Mouse (Mus musculus): ENCODE measurements at regions not wholly inside any gene's neighbourhood (a gene's known extent, or its start where the extent isn't known, plus 50 kb on each side); places are given as distances from the start of the nearest gene placed in this dataset.

GRCm38 (mm10) chr1:88568447-88569053, 58.7 kb upstream of the Glrp1 start:
- DNase-seq (ENCODE audit: low spot score), result no peak
- ATAC-seq (ENCODE audit: extremely low read depth, insufficient number of reproducible peaks, low FRiP score, poor library complexity, severe bottlenecking), result no peak
- no peak overlapping the region for H3K4me3 ChIP-seq (ENCODE audit: low read depth, low read length)
- H3K9me3 ChIP-seq (replicated peaks), result peaks cover 8% of the 10 kb centered on the region
- no peaks in the 10 kb centered on the region; the same call in none of the 2 replicates for H3K27me3 ChIP-seq (ENCODE audit: insufficient read depth, low read length)
- peaks cover 2% of the 10 kb centered on the region; the same call in 1 of the 2 replicates for H3K4me1 ChIP-seq (ENCODE audit: insufficient read depth, low read depth, low read length)
- no peak for TF ChIP-seq GATA2 (IDR thresholded peaks at IDR 0.05; ENCODE audit: borderline replicate concordance, low read depth, low read length)
- no peak for TF ChIP-seq CTCF (IDR thresholded peaks at IDR 0.05; ENCODE audit: low read depth, low read length)
- TF ChIP-seq TAL1 (conservative IDR thresholded peaks at IDR 0.05; ENCODE audit: low read depth, low read length), result no peak
- no peak for TF ChIP-seq GATA1 (IDR thresholded peaks at IDR 0.05; ENCODE audit: borderline replicate concordance, low read length)
- no peak for TF ChIP-seq POLR2AphosphoS5 (IDR thresholded peaks at IDR 0.05; ENCODE audit: insufficient replicate concordance, low read depth, low read length)
- H3K36me3 ChIP-seq (replicated peaks), result no peaks in the 10 kb centered on the region

GRCm38 (mm10) chr1:88567198-88567597, 57.3 kb upstream of the Glrp1 start:
- peaks cover 5% of the 10 kb centered on the region for H3K9me3 ChIP-seq (replicated peaks)
- no peak for ATAC-seq (ENCODE audit: extremely low read depth, insufficient number of reproducible peaks, low FRiP score, poor library complexity, severe bottlenecking)

GRCm38 (mm10) chr1:88566426-88566825, 56.6 kb upstream of the Glrp1 start:
- TF ChIP-seq GATA2 (IDR thresholded peaks at IDR 0.05; ENCODE audit: borderline replicate concordance, low read depth, low read length) (no peak), GATA1 (IDR thresholded peaks at IDR 0.05; ENCODE audit: borderline replicate concordance, low read length) (no peak), POLR2AphosphoS5 (IDR thresholded peaks at IDR 0.05; ENCODE audit: insufficient replicate concordance, low read depth, low read length) (no peak), TAL1 (conservative IDR thresholded peaks at IDR 0.05; ENCODE audit: low read depth, low read length) (no peak), CTCF (IDR thresholded peaks at IDR 0.05; ENCODE audit: low read depth, low read length) (no peak)
- H3K4me3 ChIP-seq (ENCODE audit: low read depth, low read length), result no peak overlapping the region
- peaks cover 2% of the 10 kb centered on the region; the same call in 1 of the 2 replicates for H3K4me1 ChIP-seq (ENCODE audit: insufficient read depth, low read depth, low read length)
- H3K27me3 ChIP-seq (ENCODE audit: insufficient read depth, low read length), result no peaks in the 10 kb centered on the region; the same call in none of the 2 replicates
- ATAC-seq (ENCODE audit: extremely low read depth, insufficient number of reproducible peaks, low FRiP score, poor library complexity, severe bottlenecking), result no peak
- no peaks in the 10 kb centered on the region for H3K36me3 ChIP-seq (replicated peaks)
- H3K9me3 ChIP-seq (replicated peaks), result no peaks in the 10 kb centered on the region
- DNase-seq (ENCODE audit: low spot score), result no peak

More at GRCm38 (mm10) chr1:88567198-88567597, 57.3 kb upstream of the Glrp1 start:
- H3K4me1 ChIP-seq (ENCODE audit: insufficient read depth, low read depth, low read length), result peaks cover 2% of the 10 kb centered on the region; the same call in 1 of the 2 replicates
- H3K36me3 ChIP-seq (replicated peaks), result no peaks in the 10 kb centered on the region
- DNase-seq (ENCODE audit: low spot score), result no peak
- H3K4me3 ChIP-seq (ENCODE audit: low read depth, low read length), result no peak overlapping the region
- TF ChIP-seq GATA1 (IDR thresholded peaks at IDR 0.05; ENCODE audit: borderline replicate concordance, low read length) (no peak), TAL1 (conservative IDR thresholded peaks at IDR 0.05; ENCODE audit: low read depth, low read length) (no peak), CTCF (IDR thresholded peaks at IDR 0.05; ENCODE audit: low read depth, low read length) (no peak), POLR2AphosphoS5 (IDR thresholded peaks at IDR 0.05; ENCODE audit: insufficient replicate concordance, low read depth, low read length) (no peak), GATA2 (IDR thresholded peaks at IDR 0.05; ENCODE audit: borderline replicate concordance, low read depth, low read length) (no peak)
- H3K27me3 ChIP-seq (ENCODE audit: insufficient read depth, low read length), result no peaks in the 10 kb centered on the region; the same call in none of the 2 replicates

- Histone ChIP-seq H3K36me3 (replicated peaks) (no peaks in the 10 kb centered on the region), H3K4me3 (ENCODE audit: low read depth, low read length) (no peak overlapping the region), H3K4me1 (ENCODE audit: insufficient read depth, low read depth, low read length) (peaks cover 2% of the 10 kb centered on the region; the same call in 1 of the 2 replicates), H3K9me3 (replicated peaks) (no peaks in the 10 kb centered on the region), H3K27me3 (ENCODE audit: insufficient read depth, low read length) (no peaks in the 10 kb centered on the region; the same call in none of the 2 replicates)
- TF ChIP-seq TAL1 (conservative IDR thresholded peaks at IDR 0.05; ENCODE audit: low read depth, low read length), result no peak
- TF ChIP-seq CTCF (IDR thresholded peaks at IDR 0.05; ENCODE audit: low read depth, low read length), result no peak
- no peak for TF ChIP-seq GATA2 (IDR thresholded peaks at IDR 0.05; ENCODE audit: borderline replicate concordance, low read depth, low read length)
- no peak for DNase-seq (ENCODE audit: low spot score)
- ATAC-seq (ENCODE audit: extremely low read depth, insufficient number of reproducible peaks, low FRiP score, poor library complexity, severe bottlenecking), result no peak
Measured at GRCm38 (mm10) chr1:88564825-88565224, 55.0 kb upstream of the Glrp1 start.

GRCm38 (mm10) chr1:88562361-88562760, 52.5 kb upstream of the Glrp1 start:
- peaks cover 5% of the 10 kb centered on the region for H3K27me3 ChIP-seq (ENCODE audit: insufficient read depth, low read length)
- no peak overlapping the region for H3K4me3 ChIP-seq (ENCODE audit: low read depth, low read length)
- H3K4me1 ChIP-seq (ENCODE audit: insufficient read depth, low read depth, low read length), result peaks cover 2% of the 10 kb centered on the region; the same call in 1 of the 2 replicates
- DNase-seq (ENCODE audit: low spot score) (peak; percentile 14), ATAC-seq (ENCODE audit: extremely low read depth, insufficient number of reproducible peaks, low FRiP score, poor library complexity, severe bottlenecking) (no peak)
- H3K36me3 ChIP-seq (replicated peaks), result no peaks in the 10 kb centered on the region
- H3K9me3 ChIP-seq (replicated peaks), result no peaks in the 10 kb centered on the region
- TF ChIP-seq TAL1 (conservative IDR thresholded peaks at IDR 0.05; ENCODE audit: low read depth, low read length) (no peak), CTCF (IDR thresholded peaks at IDR 0.05; ENCODE audit: low read depth, low read length) (peak; percentile 83), GATA2 (IDR thresholded peaks at IDR 0.05; ENCODE audit: borderline replicate concordance, low read depth, low read length) (no peak), POLR2AphosphoS5 (IDR thresholded peaks at IDR 0.05; ENCODE audit: insufficient replicate concordance, low read depth, low read length) (no peak), GATA1 (IDR thresholded peaks at IDR 0.05; ENCODE audit: borderline replicate concordance, low read length) (no peak)

- DNase-seq (ENCODE audit: low spot score), result no peak
- no peaks in the 10 kb centered on the region for H3K9me3 ChIP-seq (replicated peaks)
- no peak for TF ChIP-seq CTCF (IDR thresholded peaks at IDR 0.05; ENCODE audit: low read depth, low read length)
- TF ChIP-seq GATA2 (IDR thresholded peaks at IDR 0.05; ENCODE audit: borderline replicate concordance, low read depth, low read length), result no peak
- no peak for TF ChIP-seq POLR2AphosphoS5 (IDR thresholded peaks at IDR 0.05; ENCODE audit: insufficient replicate concordance, low read depth, low read length)
- no peak for TF ChIP-seq GATA1 (IDR thresholded peaks at IDR 0.05; ENCODE audit: borderline replicate concordance, low read length)
- no peak for TF ChIP-seq TAL1 (conservative IDR thresholded peaks at IDR 0.05; ENCODE audit: low read depth, low read length)
- H3K27me3 ChIP-seq (ENCODE audit: insufficient read depth, low read length), result peaks cover 8% of the 10 kb centered on the region
- H3K36me3 ChIP-seq (replicated peaks), result no peaks in the 10 kb centered on the region
- no peak overlapping the region for H3K4me3 ChIP-seq (ENCODE audit: low read depth, low read length)
- ATAC-seq (ENCODE audit: extremely low read depth, insufficient number of reproducible peaks, low FRiP score, poor library complexity, severe bottlenecking), result no peak
- H3K4me1 ChIP-seq (ENCODE audit: insufficient read depth, low read depth, low read length), result no peaks in the 10 kb centered on the region
Measured at GRCm38 (mm10) chr1:88560771-88561170, 50.9 kb upstream of the Glrp1 start.
